Mouse (Mus musculus) olfactory bulb, adult 2 months (tissue): ENCODE results near the gene Inpp5a.

Experiments
- CTCF ChIP-seq: fragments of 200-500 bp; IDR thresholded peaks from 2 replicates; pipeline ENCODE4 v1.5.1; 2012; ENCODE audit warnings: low read depth, mild to moderate bottlenecking, low read length, moderate library complexity; ENCODE audit not compliant: insufficient read depth
- POLR2A ChIP-seq: fragments of 200-500 bp; IDR thresholded peaks from 2 replicates; pipeline ENCODE4 v1.6.1; 2012; ENCODE audit warnings: mild to moderate bottlenecking, low read depth, low read length, moderate library complexity; ENCODE audit not compliant: insufficient read depth

GRCm38 (mm10) chr7:139441761-139442211, 52.9 kb downstream of the Inpp5a start:
- TF ChIP-seq POLR2A (no peak), CTCF (no peak)
